Mouse (Mus musculus) hindbrain, embryonic 14.5 days (tissue): ENCODE results near the gene Usp39. TPM values are rescaled to one million over a fixed set of nuclear protein-coding genes. Genes with fewer than 3 reads are reported as not detected.

Experiments
- ATAC-seq: fragments of 200-750 bp; cut with Nextera tagmentation; 2 replicates; pipeline ENCODE4 v1.8.0; 2017; ENCODE audit warnings: moderate number of reproducible peaks, mild to moderate bottlenecking, moderate TSS enrichment, moderate library complexity; ENCODE audit not compliant: low FRiP score
- DNase-seq: peaks from one replicate; pipeline ENCODE4 v3.0.0-alpha.2; 2015; ENCODE audit warnings: low spot score
- H3K27ac ChIP-seq: fragments of 300-500 bp; sonication (generic); 2 replicates; pipeline ENCODE4 v1.5.1; 2014; ENCODE audit warnings: mild to moderate bottlenecking, moderate library complexity
- H3K27me3 ChIP-seq: fragments of 300-500 bp; sonication (generic); 2 replicates; pipeline ENCODE4 v1.6.1; 2014; ENCODE audit warnings: mild to moderate bottlenecking, low read length, mixed read lengths; ENCODE audit not compliant: control insufficient read depth, insufficient read depth
- H3K36me3 ChIP-seq: fragments of 300-500 bp; sonication (generic); replicated peaks from 2 replicates; pipeline ENCODE4 v1.6.1; 2014; ENCODE audit not compliant: control insufficient read depth, insufficient read depth
- H3K4me1 ChIP-seq: fragments of 300-500 bp; sonication (generic); replicated peaks from 2 replicates; pipeline ENCODE4 v1.6.1; 2014; ENCODE audit warnings: antibody characterized with exemption, low read length, mixed read lengths; ENCODE audit not compliant: control insufficient read depth, insufficient read depth
- H3K4me2 ChIP-seq: fragments of 300-500 bp; sonication (generic); replicated peaks from 2 replicates; pipeline ENCODE4 v1.6.1; 2014; ENCODE audit warnings: mild to moderate bottlenecking, moderate library complexity
- H3K4me3 ChIP-seq: fragments of 300-500 bp; sonication (generic); replicated peaks from 2 replicates; pipeline ENCODE4 v1.5.1; 2014; ENCODE audit warnings: mild to moderate bottlenecking, low read length
- H3K9ac ChIP-seq: fragments of 300-500 bp; sonication (generic); 2 replicates; pipeline ENCODE4 v1.6.1; 2014
- H3K9me3 ChIP-seq: fragments of 300-500 bp; sonication (generic); 2 replicates; pipeline ENCODE4 v1.6.1; 2016; ENCODE audit warnings: low read length; ENCODE audit not compliant: control insufficient read depth
- WGBS: fragments of 180-500 bp; shearing (Covaris S2); extraction: QIAGEN DNeasy Blood & Tissue Kit; methylation state at CpG from one replicate; pipeline ENCODE4 v1.1.7; 2014; 5-methylcytosine and 5-hydroxymethylcytosine counted together
- polyA plus RNA-seq: library from polyadenylated mRNA; unstranded; fragments of >200 nt; fragmentation: Nextera tagmentation; extraction: Ambion mirVana; gene quantifications from 2 replicates; pipeline ENCODE4 v1.2.1, GENCODE M21; 2014

Usp39 gene
- polyA plus RNA-seq, 1 experiment from 2014 or later, result 54.3 TPM

GRCm38 (mm10) chr6:72386561-72386960 is 41.6 kb upstream of the Usp39 start:
- no peak for DNase-seq
- Histone ChIP-seq H3K4me2 (no peak overlapping the region), H3K9me3 (no peaks in the 10 kb centered on the region), H3K27me3 (peaks cover 23% of the 10 kb centered on the region), H3K9ac (no peak overlapping the region), H3K36me3 (no peaks in the 10 kb centered on the region), H3K4me1 (0 out of 2 replicates have a peak, but pooled peaks cover 5% of the 10 kb centered on the region), H3K4me3 (no peak overlapping the region), H3K27ac (no peak overlapping the region)
- no peak for ATAC-seq
- 94% methylated on average over 2 of the region's 2 CpGs for WGBS

GRCm38 (mm10) chr6:72385258-72385657 is 40.3 kb upstream of the Usp39 start:
- Histone ChIP-seq H3K4me3 (no peak overlapping the region), H3K9ac (no peak overlapping the region), H3K4me1 (0 out of 2 replicates have a peak, but pooled peaks cover 8% of the 10 kb centered on the region), H3K4me2 (no peak overlapping the region), H3K27ac (no peak overlapping the region), H3K27me3 (peaks cover 28% of the 10 kb centered on the region), H3K9me3 (no peaks in the 10 kb centered on the region), H3K36me3 (no peaks in the 10 kb centered on the region)
- DNase-seq (no peak), ATAC-seq (no peak)
- 92% methylated on average over 4 of the region's 4 CpGs for WGBS

- 95% methylated on average over 7 of the region's 7 CpGs for WGBS
- no peaks in the 10 kb centered on the region for H3K9me3 ChIP-seq
- no peaks in the 10 kb centered on the region for H3K36me3 ChIP-seq
- H3K27me3 ChIP-seq, result peaks cover 31% of the 10 kb centered on the region
- no peak overlapping the region for H3K9ac ChIP-seq
- no peak for ATAC-seq
- no peak for DNase-seq
- H3K27ac ChIP-seq, result no peak overlapping the region
- no peak overlapping the region for H3K4me2 ChIP-seq
- no peak overlapping the region for H3K4me3 ChIP-seq
- H3K4me1 ChIP-seq, result 0 out of 2 replicates have a peak, but pooled peaks cover 4% of the 10 kb centered on the region
Measured at GRCm38 (mm10) chr6:72383952-72384351, 39.0 kb upstream of the Usp39 start.

GRCm38 (mm10) chr6:72383142-72383820 is 38.3 kb upstream of the Usp39 start:
- Histone ChIP-seq H3K9me3 (no peaks in the 10 kb centered on the region), H3K27me3 (peaks cover 32% of the 10 kb centered on the region), H3K27ac (no peak overlapping the region), H3K4me3 (no peak overlapping the region), H3K4me2 (no peak overlapping the region), H3K9ac (no peak overlapping the region), H3K36me3 (no peaks in the 10 kb centered on the region), H3K4me1 (0 out of 2 replicates have a peak, but pooled peaks cover 4% of the 10 kb centered on the region)
- WGBS, result 86% methylated on average over 6 of the region's 6 CpGs
- ATAC-seq, result no peak
- no peak for DNase-seq

GRCm38 (mm10) chr6:72382494-72382893 is 37.5 kb upstream of the Usp39 start:
- ATAC-seq, result no peak
- 85% methylated on average over 6 of the region's 6 CpGs for WGBS

GRCm38 (mm10) chr6:72380131-72380770 is 35.3 kb upstream of the Usp39 start, which contains the start of gene Vamp5:
Vamp5 (minus strand) TSS chr6:72380468.
- WGBS, result 2% methylated on average over 49 of the region's 49 CpGs
- peak; percentile 60; the same call in 1 of the 2 replicates for ATAC-seq
- Histone ChIP-seq H3K9me3 (no peaks in the 10 kb centered on the region), H3K27ac (no peak within 1 kb of the TSS), H3K27me3 (peaks cover 32% of the 10 kb centered on the region), H3K9ac (peak within 1 kb of the TSS; percentile 57), H3K36me3 (no peaks in the 10 kb centered on the region), H3K4me2 (peak within 1 kb of the TSS; percentile 54), H3K4me1 (0 out of 2 replicates have a peak, but pooled peaks cover 4% of the 10 kb centered on the region), H3K4me3 (peak within 1 kb of the TSS; percentile 35)
- no peak for DNase-seq

More at GRCm38 (mm10) chr6:72382494-72382893, 37.5 kb upstream of the Usp39 start:
- H3K4me3 ChIP-seq, result no peak overlapping the region
- H3K9ac ChIP-seq, result no peak overlapping the region
- DNase-seq, result no peak
- H3K36me3 ChIP-seq, result no peaks in the 10 kb centered on the region
- H3K27ac ChIP-seq, result no peak overlapping the region
- H3K4me2 ChIP-seq, result no peak overlapping the region
- H3K9me3 ChIP-seq, result no peaks in the 10 kb centered on the region
- H3K4me1 ChIP-seq, result 0 out of 2 replicates have a peak, but pooled peaks cover 4% of the 10 kb centered on the region
- H3K27me3 ChIP-seq, result peaks cover 32% of the 10 kb centered on the region

GRCm38 (mm10) chr6:72379377-72380130 is 34.6 kb upstream of the Usp39 start:
- 41% methylated on average over 7 of the region's 7 CpGs for WGBS
- Histone ChIP-seq H3K4me1 (0 out of 2 replicates have a peak, but pooled peaks cover 4% of the 10 kb centered on the region), H3K4me3 (peak overlapping the region; percentile 35), H3K9me3 (no peaks in the 10 kb centered on the region), H3K36me3 (no peaks in the 10 kb centered on the region), H3K9ac (peak overlapping the region; percentile 57; the same call in 1 of the 2 replicates), H3K27ac (no peak overlapping the region), H3K27me3 (peaks cover 32% of the 10 kb centered on the region), H3K4me2 (peak overlapping the region; percentile 54)
- DNase-seq, result no peak
- ATAC-seq, result no peak

- ATAC-seq (no peak), DNase-seq (no peak)
- Histone ChIP-seq H3K4me2 (no peak overlapping the region), H3K9ac (no peak overlapping the region), H3K36me3 (no peaks in the 10 kb centered on the region), H3K4me1 (0 out of 2 replicates have a peak, but pooled peaks cover 4% of the 10 kb centered on the region), H3K9me3 (no peaks in the 10 kb centered on the region), H3K27me3 (peaks cover 32% of the 10 kb centered on the region), H3K27ac (no peak overlapping the region), H3K4me3 (no peak overlapping the region)
- 87% methylated on average over 8 of the region's 8 CpGs for WGBS
Measured at GRCm38 (mm10) chr6:72378510-72379234, 33.7 kb upstream of the Usp39 start.
